Mouse (Mus musculus) activated CD4-positive, CD25-positive, alpha-beta regulatory T cell, adult 4 months (primary cell): Measurements from ENCODE around the gene Drg2. TPM values are rescaled to one million over a fixed set of nuclear protein-coding genes. Genes with fewer than 3 reads are reported as not detected.
"Not testable (repeated sequence)": the region's sequence is repeated elsewhere in the genome, so short reads cannot be mapped to it uniquely, and the experiment has no call there.

ENCODE experiments used
- ATAC-seq: one replicate; pipeline ENCODE4 v1.8.0; 2017
- polyA plus RNA-seq, 2 experiments: library from polyadenylated mRNA; unstranded; fragments of 100-300 nt; shearing (Covaris generic); gene quantifications; one replicate each; pipeline ENCODE4 v1.2.1; 2017

The Drg2 gene
- polyA plus RNA-seq: 10 to 100 TPM; 49.7 to 57.8 TPM

DNA sequence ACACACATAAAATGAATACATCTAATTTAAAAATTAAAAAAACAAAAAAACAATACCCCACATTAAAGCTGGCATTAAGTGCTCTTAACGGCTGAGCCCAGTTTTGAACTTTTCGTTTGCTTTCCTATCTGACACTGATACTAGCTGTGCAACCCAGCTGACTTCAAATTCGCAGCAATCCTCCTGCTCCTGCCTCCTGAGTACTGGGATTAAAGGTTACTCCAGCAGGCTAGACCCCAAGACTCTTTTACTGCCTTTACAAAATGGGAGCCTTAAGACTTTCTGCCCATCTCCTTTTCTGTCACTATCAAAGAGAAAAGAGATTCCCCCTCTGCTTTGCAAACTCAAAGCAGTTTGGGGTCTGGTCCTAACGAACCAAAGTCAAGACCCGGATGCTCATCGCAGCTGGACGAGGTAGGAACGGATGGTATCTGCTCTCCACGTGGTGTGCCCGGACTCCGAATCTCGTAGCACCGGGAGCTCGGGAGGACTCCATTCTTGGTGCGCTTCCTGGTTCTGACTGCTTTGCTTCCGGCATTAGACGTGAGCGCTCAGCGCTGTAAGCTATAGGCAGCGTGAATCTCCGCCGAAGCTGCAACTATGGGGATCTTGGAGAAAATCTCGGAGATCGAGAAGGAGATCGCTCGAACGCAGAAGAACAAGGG is at the start of gene Drg2:
TSS of gene Drg2 (plus strand) at position 512 of the 665 bp plus-strand sequence.
- peak; percentile 89 for ATAC-seq

DNA sequence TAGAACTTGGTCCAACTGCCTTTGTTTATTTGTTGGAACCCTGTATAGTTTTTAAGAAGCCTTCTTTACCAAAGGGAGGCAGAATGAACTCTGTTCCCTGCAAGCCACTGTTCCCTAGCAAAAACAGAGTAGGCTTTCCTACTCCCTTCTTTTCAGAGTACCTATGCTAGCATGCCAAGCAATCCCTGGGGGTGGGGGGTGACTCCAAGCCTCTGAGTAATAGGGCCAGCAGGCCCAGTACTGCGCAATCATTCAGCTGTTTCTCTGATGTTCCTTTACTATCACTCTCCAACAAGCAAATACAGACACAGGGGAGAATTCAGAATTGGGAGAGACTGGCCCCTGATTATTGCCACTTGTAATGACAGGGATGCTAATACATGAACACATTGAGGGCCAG is 47.8 kb upstream of the Drg2 start:
- ATAC-seq: no peak

DNA sequence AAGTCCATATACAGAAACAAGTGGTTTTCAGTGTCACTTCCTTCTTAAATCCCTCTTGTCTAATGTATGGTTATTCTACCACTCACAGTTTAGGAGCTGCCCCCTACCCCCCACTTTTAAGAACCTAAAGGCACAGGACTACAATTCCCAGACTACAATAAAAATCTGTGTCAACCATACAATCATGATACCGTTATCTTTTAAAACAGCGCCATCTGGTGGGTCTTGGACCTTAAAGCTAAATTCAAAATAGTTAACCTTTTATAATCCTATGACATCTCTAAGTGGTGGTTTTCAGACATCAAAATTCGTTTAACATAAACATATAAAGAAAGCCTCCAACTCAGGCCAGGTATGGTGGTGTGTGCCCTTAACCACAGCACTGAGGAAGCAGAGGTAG is 42.2 kb upstream of the Drg2 start:
- no peak for ATAC-seq

DNA sequence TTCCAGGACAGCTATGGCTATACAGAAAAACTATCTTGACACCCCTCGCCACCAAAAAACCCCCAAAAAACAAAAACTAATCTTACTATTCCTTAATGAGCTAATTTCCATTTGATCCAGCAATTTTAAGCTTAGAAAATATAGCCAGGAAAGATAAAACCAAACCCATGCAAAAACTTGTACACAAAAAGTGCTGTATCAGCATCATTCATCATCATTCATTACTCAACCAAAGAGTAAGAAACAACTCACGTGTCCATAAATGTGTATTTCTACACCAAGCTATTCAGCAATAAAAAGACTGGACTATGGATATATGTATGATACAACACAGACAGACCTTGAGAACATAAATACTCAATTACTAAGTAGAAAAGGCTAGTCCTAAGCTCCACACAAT is 41.5 kb upstream of the Drg2 start:
- no peak for ATAC-seq

DNA sequence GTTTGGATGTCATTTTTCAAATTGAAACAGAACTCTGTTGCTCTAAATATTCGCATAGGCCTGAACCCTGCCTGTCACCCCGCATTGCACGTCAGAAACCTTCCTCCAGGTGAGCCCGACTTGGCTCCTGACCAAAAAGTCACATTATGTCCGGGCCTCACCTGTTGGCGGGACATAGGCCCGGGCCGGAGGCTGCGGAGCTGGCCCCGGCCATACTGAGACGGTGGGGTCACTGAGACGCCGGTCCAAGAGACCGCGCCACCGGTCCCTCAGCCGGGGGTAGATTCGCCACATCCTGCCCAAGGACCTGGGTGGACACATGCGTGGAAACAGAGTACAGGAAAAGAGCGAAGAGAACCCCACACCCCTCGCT is 37.8 kb upstream of the Drg2 start:
- peak; percentile 0 for ATAC-seq

DNA sequence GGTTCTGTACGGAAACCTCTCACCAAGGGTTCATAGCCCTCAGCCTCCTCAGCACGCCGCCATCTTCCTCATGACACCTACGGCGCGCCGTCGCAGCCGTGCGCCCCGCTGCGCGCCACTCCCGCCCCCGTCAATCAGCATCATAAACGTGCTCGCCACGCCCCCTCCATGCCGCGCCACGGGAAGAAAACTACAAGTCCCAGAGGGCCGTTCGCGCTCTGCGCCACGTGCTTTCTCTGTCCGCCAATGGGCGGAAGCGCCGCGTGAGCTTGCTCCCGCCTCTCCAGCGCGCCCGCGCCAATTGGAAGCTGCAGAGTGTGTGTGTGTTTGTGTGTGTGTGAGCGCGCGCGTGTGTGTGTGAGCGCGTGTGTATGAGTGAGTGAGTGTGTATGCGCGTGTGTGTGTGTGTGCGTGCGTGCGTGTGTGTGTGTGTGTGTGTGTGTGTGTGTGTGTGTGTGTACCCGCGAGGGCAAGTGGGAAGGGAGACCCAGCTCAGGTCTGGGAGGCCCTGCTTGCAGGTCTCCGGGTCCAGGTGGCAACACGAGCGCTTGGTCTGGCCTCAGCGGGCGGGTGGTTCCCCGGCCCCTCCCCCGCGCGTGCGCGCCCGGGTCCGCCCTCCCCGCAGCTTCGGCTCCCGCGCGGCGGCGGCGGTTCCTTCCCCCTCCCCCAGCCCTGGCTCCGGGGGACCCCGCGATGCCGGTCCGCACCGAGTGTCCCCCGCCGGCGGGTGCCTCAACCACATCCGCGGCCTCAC is 37.3 kb upstream of the Drg2 start, which contains the start of gene Gid4:
TSS of gene Gid4 (plus strand) at position 183 of the 754 bp plus-strand sequence.
- ATAC-seq: peak; percentile 88

DNA sequence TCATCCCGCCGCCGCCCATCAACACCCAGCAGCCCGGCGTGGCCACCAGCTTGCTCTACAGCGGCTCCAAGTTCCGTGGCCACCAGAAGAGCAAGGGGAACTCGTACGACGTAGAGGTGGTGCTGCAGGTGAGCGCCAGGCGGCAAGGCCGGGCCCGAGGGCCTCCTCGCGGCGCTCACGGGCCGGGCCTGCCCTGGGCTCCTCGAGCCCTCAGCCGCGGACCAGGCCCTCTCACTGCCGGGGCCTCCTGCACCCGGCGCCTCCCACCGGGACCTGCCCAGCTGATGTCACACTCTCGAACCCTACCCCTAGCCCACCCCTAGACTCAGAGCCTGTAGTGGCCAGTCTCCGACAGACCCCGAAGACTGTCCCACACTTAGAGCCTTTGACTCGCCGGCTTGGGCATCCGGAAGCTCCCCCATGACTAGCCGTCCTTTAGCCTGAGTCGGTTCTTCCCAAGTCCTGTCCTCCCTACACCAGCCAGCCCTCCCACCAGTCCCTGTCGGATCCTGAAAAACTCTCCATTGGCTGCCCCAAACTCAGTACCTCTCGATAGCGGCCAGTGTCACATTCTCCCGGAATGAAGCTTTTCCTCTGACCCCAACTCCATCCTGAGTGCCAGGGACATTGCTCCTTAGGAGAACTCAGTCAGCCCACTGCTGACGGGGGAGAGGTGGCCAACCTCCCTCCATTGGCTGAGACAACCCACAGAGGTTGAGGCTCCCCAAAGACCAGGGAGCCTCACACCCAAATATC is 36.5 kb upstream of the Drg2 start, which contains the start of gene Atpaf2:
TSS of gene Atpaf2 (minus strand) at position 741 of the 756 bp plus-strand sequence.
- peak; percentile 20 for ATAC-seq

DNA sequence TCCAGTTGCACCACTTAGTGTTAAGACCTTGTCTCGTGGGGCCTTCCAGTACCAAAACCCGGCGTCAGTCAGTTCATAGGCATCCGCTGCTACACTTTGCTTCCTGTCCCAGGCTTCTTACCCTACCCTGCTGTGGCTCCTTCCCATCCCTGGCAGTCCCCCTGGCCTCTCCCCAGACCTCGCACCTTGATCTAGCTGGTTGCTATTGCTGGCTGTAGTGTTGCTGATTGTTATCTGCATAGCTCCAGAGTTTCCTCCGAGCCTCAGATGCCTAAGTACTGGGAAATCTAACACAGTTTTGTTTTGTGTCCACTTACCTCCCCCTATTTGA is 36.0 kb upstream of the Drg2 start:
- no peak for ATAC-seq

DNA sequence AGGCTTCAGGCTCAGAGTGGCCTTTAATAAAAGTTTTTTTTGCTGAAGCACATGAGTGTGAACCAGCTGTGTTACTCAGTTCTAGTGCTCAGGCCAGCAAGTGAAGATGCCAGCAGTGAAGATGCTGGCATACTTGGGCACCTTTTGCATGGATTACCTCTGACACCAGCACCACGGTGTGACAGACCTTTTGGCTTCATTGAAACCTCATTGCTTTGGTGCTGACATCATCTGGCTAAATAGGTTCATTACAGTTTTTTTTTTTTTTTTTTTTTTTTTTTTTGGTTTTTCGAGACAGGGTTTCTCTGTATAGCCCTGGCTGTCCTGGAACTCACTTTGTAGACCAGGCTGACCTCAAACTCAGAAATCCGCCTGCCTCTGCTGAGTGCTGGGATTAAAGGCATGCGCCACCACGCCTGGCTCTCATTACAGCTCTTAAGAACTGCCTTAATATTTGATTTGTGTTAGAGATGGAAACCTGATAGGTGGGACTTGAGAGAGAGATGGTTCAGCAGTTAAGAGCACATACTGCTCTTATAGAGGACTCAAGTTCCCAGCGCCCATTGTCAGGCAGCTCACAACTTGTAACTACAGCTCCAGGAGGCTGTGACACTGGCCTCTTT is 32.2 kb upstream of the Drg2 start:
- ATAC-seq: no peak

DNA sequence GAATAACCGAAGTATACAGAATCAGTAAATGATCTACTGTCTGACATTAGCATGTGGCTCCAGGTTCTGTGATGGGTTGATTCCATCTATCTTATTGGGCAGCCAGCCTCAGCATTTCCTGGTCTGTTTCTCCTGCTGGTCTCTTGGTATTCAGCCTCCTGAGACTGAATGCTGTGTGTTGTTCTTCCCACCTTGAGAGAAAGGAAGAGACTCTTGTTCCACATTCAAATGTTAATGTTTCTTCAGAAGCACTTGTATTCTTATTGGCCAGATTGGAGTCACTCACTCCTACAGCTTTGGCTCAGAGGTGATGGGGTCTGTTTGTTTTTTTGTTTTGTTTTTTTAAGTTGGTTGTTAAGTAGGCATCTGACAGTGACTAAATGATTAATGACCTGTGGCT is 31.4 kb upstream of the Drg2 start:
- ATAC-seq: no peak

DNA sequence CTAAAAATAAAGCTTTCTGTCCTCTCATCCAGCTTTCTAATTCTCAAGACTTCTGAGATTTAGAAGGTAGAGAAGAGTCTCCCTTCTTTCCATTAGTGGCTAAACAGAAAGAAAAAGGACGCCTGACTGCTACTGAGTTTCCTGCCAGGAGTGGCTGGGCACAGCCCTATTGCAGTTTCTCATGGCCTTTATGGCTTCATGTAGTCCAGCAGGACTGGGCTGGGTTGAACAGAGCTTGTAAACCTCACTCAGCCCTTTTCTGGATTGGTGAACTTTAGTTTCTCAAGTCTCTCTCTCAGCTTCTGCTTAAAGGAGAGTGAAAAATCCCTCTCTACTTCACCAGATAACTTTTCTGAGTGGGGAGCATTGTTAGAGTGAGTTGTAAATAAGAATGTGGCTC is 28.0 kb upstream of the Drg2 start:
- ATAC-seq: no peak

DNA sequence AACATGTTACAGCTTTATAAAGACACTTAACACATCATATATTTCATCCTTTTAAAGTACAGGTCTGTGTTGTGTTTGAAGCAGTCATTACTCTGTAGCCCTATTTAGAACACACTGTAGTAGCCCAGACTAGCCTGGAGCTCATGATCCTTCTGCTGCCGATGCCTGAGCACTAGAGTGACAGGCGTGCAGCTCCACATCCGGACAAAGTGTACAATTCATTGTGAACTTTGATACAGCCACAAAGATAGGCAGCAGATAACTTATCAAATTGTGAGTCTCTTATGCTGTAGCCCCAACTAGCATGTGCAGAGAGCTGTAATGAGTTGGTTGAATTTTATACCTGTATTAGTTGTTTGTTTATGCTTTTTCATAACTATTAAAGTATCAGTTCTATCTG is 26.8 kb upstream of the Drg2 start:
- ATAC-seq: no peak

DNA sequence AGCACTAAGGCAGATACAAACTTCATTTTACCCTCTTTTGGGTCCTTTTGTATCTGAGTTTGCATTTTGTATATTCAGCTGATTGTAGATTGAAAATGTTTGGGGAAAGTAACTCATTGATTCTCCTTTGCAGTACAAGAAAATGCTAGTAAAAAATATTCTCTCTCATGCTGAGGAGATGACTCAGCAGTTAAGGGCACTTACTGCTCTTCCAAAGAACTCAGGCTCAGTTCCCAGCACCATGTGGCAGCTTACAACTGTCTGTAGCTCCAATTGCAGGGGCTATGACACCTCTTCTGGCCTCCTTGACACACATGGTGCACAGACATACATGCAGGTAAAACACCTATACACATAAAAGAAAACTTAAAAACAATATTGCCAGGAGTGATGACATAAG is 20.9 kb upstream of the Drg2 start:
- no peak for ATAC-seq

DNA sequence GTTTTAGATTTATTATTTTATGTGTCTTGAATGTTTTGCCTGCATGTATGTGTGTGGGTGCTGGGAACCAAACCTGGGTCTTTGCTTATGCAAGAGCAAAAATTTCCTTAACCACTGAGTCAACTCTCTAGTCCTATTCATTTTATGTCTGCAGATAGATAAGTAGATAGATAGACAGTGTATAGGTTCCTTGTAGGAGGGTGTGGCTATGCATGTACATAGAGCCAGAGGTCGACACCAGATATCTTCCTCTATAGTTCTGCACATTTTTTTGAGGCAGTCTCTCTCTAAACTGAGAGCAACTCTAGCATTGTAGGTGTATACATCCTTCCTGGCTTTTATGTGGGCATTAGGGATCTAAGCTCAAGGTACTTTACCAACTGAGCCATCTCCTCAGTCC is 19.3 kb upstream of the Drg2 start:
- ATAC-seq: no peak

DNA sequence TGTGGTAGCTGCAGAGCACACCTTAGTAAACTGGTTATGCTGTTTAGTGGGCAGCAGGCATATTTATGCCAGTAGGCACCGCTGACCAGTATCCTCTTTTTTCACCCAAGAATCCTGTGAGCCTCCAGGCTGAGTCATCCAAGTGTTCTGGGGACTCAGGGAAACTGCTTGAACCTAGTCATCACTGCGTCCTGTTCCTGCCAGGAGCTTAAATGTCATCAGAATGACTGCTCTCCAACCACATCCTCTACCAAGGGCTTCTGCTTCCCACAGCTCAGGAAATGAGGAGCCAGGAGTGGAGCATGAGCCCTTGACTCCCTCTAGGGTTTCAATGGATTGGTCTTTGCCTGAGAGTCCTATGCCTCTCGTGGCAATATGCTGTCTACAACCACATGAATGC is 17.8 kb upstream of the Drg2 start:
- ATAC-seq: no peak

DNA sequence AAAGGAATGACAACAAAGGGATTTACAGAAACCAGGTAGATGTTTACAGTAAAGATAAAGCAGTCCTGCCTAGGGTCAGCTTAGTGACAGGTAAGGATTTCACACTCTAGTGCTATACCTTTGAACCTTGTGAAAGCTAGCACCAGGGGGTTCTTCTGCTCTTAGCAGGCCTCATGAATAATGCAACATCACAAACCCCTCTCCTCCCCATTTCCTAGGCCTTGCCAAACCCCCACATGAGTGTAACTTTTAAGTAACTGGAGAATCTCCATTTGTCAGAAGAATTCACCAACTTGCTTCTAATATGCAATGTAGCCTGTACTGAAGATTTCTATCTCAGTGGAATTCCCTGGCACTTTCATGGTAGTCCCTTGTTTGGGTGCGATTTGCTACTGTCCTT is 14.8 kb upstream of the Drg2 start:
- not testable (repeated sequence) for ATAC-seq

DNA sequence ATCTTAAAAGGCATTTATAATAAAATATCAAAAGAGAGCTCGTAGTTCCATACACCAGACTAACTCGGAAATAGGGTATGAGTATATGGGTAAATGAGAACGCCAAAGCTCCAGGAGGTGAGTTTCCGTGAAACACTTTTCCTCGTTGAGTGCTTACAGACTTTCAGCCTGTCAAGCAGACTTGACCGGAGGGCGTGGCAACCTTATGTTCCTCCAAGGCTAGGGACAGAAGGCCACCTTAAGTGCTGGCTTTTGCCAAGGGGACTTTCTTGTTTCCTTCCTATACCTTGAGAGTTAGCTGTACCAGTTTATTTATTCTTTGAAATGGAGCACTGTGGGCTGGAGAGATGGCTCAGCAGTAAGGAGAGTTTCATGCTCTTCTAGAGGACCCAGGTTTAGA is 14.2 kb upstream of the Drg2 start:
- no peak for ATAC-seq

DNA sequence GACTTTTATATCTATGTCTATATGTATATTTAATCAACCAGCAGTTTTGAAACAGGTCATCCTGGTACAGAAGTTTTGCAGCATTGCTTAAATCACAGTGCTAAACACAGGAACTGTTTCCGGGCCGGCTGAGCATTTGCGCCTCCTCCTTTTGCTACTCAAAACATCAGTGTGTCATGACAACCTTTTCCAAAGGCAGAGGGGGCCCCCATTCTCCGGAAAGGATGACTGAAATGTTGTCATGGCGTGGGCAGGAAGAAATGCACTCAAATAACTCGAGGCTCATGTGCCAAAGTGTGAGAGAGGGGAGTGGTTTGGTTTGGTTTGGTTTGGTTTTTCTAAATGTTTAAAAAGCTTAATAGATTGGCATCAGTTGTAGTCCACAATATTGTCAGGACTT is 11.5 kb upstream of the Drg2 start:
- no peak for ATAC-seq

DNA sequence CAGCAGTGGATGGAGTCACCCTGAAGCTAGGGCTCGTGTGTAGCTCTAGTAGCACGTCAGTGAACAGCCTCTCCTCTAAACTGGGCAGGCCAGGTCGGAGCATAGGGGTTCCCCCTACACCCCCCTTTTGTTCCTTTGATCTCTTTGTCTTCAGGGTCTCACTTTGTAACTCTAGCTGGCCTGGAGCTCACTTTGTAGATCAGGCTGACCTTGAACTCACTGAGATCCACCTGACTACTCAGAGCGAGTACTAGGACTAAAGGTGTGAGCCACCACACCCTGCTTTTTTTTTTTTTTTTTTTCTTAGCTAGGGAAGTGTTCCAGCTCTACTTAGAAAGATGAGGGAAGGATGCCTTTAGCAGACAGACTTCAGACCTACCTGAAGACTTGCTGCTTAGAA is 10.4 kb upstream of the Drg2 start:
- no peak for ATAC-seq

DNA sequence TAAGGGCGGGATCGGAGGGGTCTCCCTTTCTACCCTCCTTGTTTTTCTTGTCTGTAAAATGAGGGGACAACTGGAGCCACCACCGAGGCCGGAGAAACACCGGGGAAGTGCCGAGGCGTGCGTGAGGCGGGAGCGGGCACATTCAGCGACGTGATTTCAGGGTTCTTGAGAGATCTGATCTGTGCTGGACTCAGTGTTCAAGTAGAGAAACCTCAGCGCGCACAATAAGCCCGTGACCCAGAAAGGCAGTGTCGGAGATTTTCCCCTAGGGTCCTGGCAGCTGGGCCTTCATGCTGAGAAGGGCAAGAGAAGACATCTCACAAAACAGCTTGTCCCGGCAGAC is 325 bp downstream of the Drg2 start:
- ATAC-seq: peak; percentile 27

DNA sequence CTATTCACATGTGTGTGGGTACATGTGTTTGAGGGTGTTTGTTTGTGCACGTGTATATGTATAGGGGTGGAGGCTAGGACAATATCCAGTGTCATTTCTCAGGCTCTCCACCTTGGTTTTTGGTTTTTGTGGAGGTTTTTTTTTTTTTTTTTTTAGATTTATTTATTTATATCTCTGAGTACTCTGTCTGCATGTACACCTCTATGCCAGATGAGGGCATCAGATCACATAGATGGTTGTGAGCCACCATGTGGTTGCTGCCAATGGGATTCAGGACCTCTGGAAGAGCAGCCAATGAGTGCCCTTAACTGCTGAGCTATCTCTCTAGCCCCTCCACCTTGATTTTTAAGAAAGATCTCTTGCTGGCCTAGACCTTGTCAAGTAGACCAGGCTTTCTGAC is 3.6 kb downstream of the Drg2 start:
- ATAC-seq: no peak

DNA sequence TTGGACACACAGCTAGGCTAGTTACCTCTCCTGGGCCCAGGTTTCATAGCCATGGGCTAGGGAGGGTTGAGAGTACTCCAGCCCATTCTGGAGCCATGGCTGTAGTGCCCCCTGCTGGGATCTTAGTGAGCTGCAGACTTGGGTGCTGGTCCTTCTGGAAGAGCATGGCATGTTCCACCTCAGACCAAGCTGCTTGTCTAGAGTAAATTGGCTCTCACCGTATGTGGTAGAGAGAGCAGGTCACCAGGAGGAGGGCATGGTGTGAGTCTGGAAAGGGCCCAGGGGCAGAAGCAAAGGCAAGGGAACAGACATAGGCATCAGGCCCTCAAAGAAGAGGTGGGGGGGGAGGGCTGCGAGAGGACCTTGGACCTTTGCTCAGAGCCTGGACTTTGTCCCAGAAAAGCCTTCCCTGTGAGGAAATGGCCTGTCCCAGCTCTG is 11.6 kb downstream of the Drg2 start:
- no peak for ATAC-seq

DNA sequence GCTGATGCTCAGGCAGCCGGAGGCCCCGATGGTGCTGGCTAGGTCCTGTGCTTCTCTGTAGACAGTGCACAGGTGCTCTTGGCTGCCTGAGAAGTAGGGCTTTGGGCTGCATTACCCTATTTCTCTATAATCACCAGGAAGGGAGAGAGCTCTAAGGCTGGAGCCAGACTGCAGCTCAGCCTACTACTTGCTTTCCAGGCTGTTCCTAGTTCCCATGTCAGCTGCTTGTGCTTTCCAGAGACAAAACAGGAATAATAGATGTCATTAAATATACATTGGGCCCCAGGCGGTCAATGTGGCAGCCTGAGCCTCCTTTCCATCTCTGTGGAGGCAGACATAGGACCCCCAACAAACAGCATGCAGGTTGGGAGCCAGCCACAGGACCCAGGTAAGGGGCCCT is 14.6 kb downstream of the Drg2 start, which contains the start of gene Myo15:
TSS of gene Myo15 (plus strand) at position 301 of the 400 bp plus-strand sequence.
- no peak for ATAC-seq
